27 mouse cellular contexts compared by ENCODE assay signal in genomic region chr10:25877731-25878130, GRCm38 (mm10).
DNase-seq lines count a peak whose midpoint lies in the region; ATAC-seq and TF ChIP-seq lines count a peak whose summit lies in the region.
"Had no signal": no experiment of that assay in that cellular context is flagged by ENCODE, and none has a peak within 500 bp of the region (broad histone marks: within the 10 kb centered on the region; RNA-seq: fewer than 3 reads in every experiment).

No protein-coding gene starts in this region.

- no peak for TF ChIP-seq POLR2A in brain, embryonic 14.5 days (IDR thresholded peaks at IDR 0.05; ENCODE audit: borderline replicate concordance, extremely low read depth, insufficient read depth, insufficient read length, poor library complexity, severe bottlenecking)

- H3K9ac ChIP-seq in embryonic facial prominence, embryonic 11.5 days (replicated peaks; ENCODE audit: low read length) = no peak overlapping the region
- no peak overlapping the region for H3K9ac ChIP-seq in midbrain, embryonic 11.5 days (ENCODE audit: low read length)
- no peak overlapping the region for H3K9ac ChIP-seq in midbrain, embryonic 15.5 days
- H3K9ac ChIP-seq: embryonic facial prominence, embryonic 15.5 days; hindbrain, embryonic 12.5 days; limb, embryonic 15.5 days; liver, embryonic 13.5 days; stomach, embryonic 15.5 days had no signal

- H3K4me2 ChIP-seq in embryonic facial prominence, embryonic 11.5 days (ENCODE audit: low read depth, low read length) = no peak overlapping the region
- H3K4me2 ChIP-seq in midbrain, embryonic 11.5 days = no peak overlapping the region
- no peak overlapping the region for H3K4me2 ChIP-seq in midbrain, embryonic 15.5 days
- H3K4me2 ChIP-seq: embryonic facial prominence, embryonic 15.5 days; hindbrain, embryonic 12.5 days; limb, embryonic 15.5 days; liver, embryonic 13.5 days; stomach, embryonic 15.5 days had no signal

- no peak for ATAC-seq in embryonic facial prominence, embryonic 11.5 days (replicated peaks; ENCODE audit: insufficient number of reproducible peaks, low FRiP score, low TSS enrichment, low read depth)
- peak; percentile 69; the same call in 1 of the 2 replicates for ATAC-seq in midbrain, embryonic 11.5 days (ENCODE audit: low FRiP score)
- no peak for ATAC-seq in midbrain, embryonic 15.5 days (replicated peaks)
- ATAC-seq: intestine, embryonic 16.5 days; lung, postnatal 0 days had no signal

- peak; percentile 50 for DNase-seq in embryonic facial prominence, embryonic 11.5 days (ENCODE audit: low spot score)
- DNase-seq in embryonic facial prominence, embryonic 10.5 days (ENCODE audit: low spot score) = no peak
- DNase-seq in midbrain, embryonic 11.5 days (ENCODE audit: low spot score, missing footprints) = no peak
- DNase-seq in brain, embryonic 14.5 days (ENCODE audit: low read depth) = peak; percentile 52
- DNase-seq in retina, postnatal 1 day = peak; percentile 83
- DNase-seq in spleen, adult 18-20 months = no peak
- DNase-seq: adrenal gland, postnatal 14 days; cerebellum, adult 18-20 months; cerebellum, postnatal 10 days; gastrocnemius, postnatal 10 days; heart, postnatal 14 days; kidney, adult 9 months; kidney, postnatal 10 days; layer of hippocampus, postnatal 36 days; liver, embryonic 13.5 days; lung, adult 18-20 months; lung, postnatal 4 days; right cerebral cortex, postnatal 14 days had no signal

- no peak overlapping the region for H3K4me3 ChIP-seq in embryonic facial prominence, embryonic 11.5 days (ENCODE audit: low read depth, low read length)
- no peak overlapping the region for H3K4me3 ChIP-seq in embryonic facial prominence, embryonic 10.5 days
- H3K4me3 ChIP-seq in midbrain, embryonic 11.5 days (ENCODE audit: low read depth, low read length) = no peak overlapping the region
- H3K4me3 ChIP-seq in midbrain, embryonic 15.5 days = no peak overlapping the region
- H3K4me3 ChIP-seq: embryonic facial prominence, embryonic 15.5 days; hindbrain, embryonic 12.5 days; limb, embryonic 10.5 days; limb, embryonic 15.5 days; liver, embryonic 13.5 days; megakaryocyte, embryonic 14.5 days; stomach, embryonic 15.5 days had no signal

- H3K9me3 ChIP-seq in embryonic facial prominence, embryonic 11.5 days (replicated peaks; ENCODE audit: control insufficient read depth, low read length) = no peaks in the 10 kb centered on the region
- no peaks in the 10 kb centered on the region for H3K9me3 ChIP-seq in embryonic facial prominence, embryonic 10.5 days
- no peaks in the 10 kb centered on the region for H3K9me3 ChIP-seq in midbrain, embryonic 11.5 days (ENCODE audit: control insufficient read depth, low read length)
- H3K9me3 ChIP-seq in midbrain, embryonic 15.5 days = no peaks in the 10 kb centered on the region
- H3K9me3 ChIP-seq: embryonic facial prominence, embryonic 15.5 days; hindbrain, embryonic 12.5 days; limb, embryonic 10.5 days; limb, embryonic 15.5 days; liver, embryonic 13.5 days; stomach, embryonic 15.5 days had no signal

- H3K27ac ChIP-seq in embryonic facial prominence, embryonic 11.5 days (replicated peaks; ENCODE audit: low read depth, low read length) = no peak overlapping the region
- H3K27ac ChIP-seq in embryonic facial prominence, embryonic 10.5 days (replicated peaks) = no peak overlapping the region
- no peak overlapping the region for H3K27ac ChIP-seq in midbrain, embryonic 11.5 days (ENCODE audit: low read depth, low read length)
- H3K27ac ChIP-seq in midbrain, embryonic 15.5 days = no peak overlapping the region
- H3K27ac ChIP-seq: embryonic facial prominence, embryonic 15.5 days; hindbrain, embryonic 12.5 days; limb, embryonic 10.5 days; limb, embryonic 15.5 days; liver, embryonic 13.5 days; stomach, embryonic 15.5 days had no signal

- no peak for TF ChIP-seq CTCF in brain, embryonic 14.5 days (IDR thresholded peaks at IDR 0.05; ENCODE audit: borderline replicate concordance, extremely low read depth, insufficient read depth, insufficient read length)

- no peaks in the 10 kb centered on the region for H3K36me3 ChIP-seq in embryonic facial prominence, embryonic 11.5 days (replicated peaks; ENCODE audit: control insufficient read depth, insufficient read depth, low read depth, low read length)
- no peaks in the 10 kb centered on the region for H3K36me3 ChIP-seq in embryonic facial prominence, embryonic 10.5 days (replicated peaks)
- no peaks in the 10 kb centered on the region for H3K36me3 ChIP-seq in midbrain, embryonic 11.5 days (ENCODE audit: control insufficient read depth, insufficient read depth, low read length)
- no peaks in the 10 kb centered on the region for H3K36me3 ChIP-seq in midbrain, embryonic 15.5 days (replicated peaks)
- H3K36me3 ChIP-seq: embryonic facial prominence, embryonic 15.5 days; hindbrain, embryonic 12.5 days; limb, embryonic 10.5 days; limb, embryonic 15.5 days; liver, embryonic 13.5 days; stomach, embryonic 15.5 days had no signal

- no peaks in the 10 kb centered on the region for H3K4me1 ChIP-seq in embryonic facial prominence, embryonic 11.5 days (ENCODE audit: control insufficient read depth, insufficient read depth, low read length)
- H3K4me1 ChIP-seq in embryonic facial prominence, embryonic 10.5 days = peaks cover 11% of the 10 kb centered on the region
- peaks cover 5% of the 10 kb centered on the region; the same call in 1 of the 2 replicates for H3K4me1 ChIP-seq in midbrain, embryonic 11.5 days (ENCODE audit: control insufficient read depth, insufficient read depth, low read length)
- peaks cover 4% of the 10 kb centered on the region; the same call in 1 of the 2 replicates for H3K4me1 ChIP-seq in midbrain, embryonic 15.5 days
- H3K4me1 ChIP-seq: embryonic facial prominence, embryonic 15.5 days; hindbrain, embryonic 12.5 days; limb, embryonic 10.5 days; limb, embryonic 15.5 days; liver, embryonic 13.5 days; megakaryocyte, embryonic 14.5 days; stomach, embryonic 15.5 days had no signal

- WGBS in embryonic facial prominence, embryonic 11.5 days = 37% methylated on average over 2 of the region's 2 CpGs
- WGBS in embryonic facial prominence, embryonic 10.5 days = 53% methylated on average over 2 of the region's 2 CpGs
- 28% methylated on average over 2 of the region's 2 CpGs for WGBS in midbrain, embryonic 11.5 days
- 23% methylated on average over 2 of the region's 2 CpGs for WGBS in midbrain, embryonic 15.5 days

- H3K27me3 ChIP-seq in embryonic facial prominence, embryonic 11.5 days (ENCODE audit: control insufficient read depth, insufficient read depth, low read length) = no peaks in the 10 kb centered on the region
- no peaks in the 10 kb centered on the region for H3K27me3 ChIP-seq in embryonic facial prominence, embryonic 10.5 days (replicated peaks; ENCODE audit: low read depth, poor library complexity, severe bottlenecking)
- no peaks in the 10 kb centered on the region for H3K27me3 ChIP-seq in midbrain, embryonic 11.5 days (ENCODE audit: control insufficient read depth, insufficient read depth, low read length)
- no peaks in the 10 kb centered on the region for H3K27me3 ChIP-seq in midbrain, embryonic 15.5 days (replicated peaks)
- H3K27me3 ChIP-seq: embryonic facial prominence, embryonic 15.5 days; hindbrain, embryonic 12.5 days; limb, embryonic 15.5 days; liver, embryonic 13.5 days; megakaryocyte, embryonic 14.5 days; stomach, embryonic 15.5 days had no signal

Comparison
In these comparisons a context has a peak if more than half of its experiments do, and no peak if none do; other contexts are left out.
1. DNase-seq: peak in embryonic facial prominence, embryonic 11.5 days (single experiment), brain, embryonic 14.5 days (single experiment) and retina, postnatal 1 day (single experiment); none in embryonic facial prominence, embryonic 10.5 days (single experiment), midbrain, embryonic 11.5 days (single experiment) and spleen, adult 18-20 months (0 of 2).